Mouse (Mus musculus) layer of hippocampus, adult 2 months (tissue): ENCODE data around the gene Syt16. TPM values are rescaled to one million over a fixed set of nuclear protein-coding genes. Genes with fewer than 3 reads are reported as not detected.

ENCODE experiments used
- DNase-seq, 2 experiments: peaks; one replicate each; pipeline ENCODE4 v3.0.0; 2022; ENCODE audit warnings: low spot score in 2 of 2
- H3K27ac ChIP-seq: fragments of 200-600 bp; 2 replicates; pipeline ENCODE4 v1.8.1; 2022
- H3K4me3 ChIP-seq: fragments of 200-600 bp; 2 replicates; pipeline ENCODE4 v1.8.1; 2022; ENCODE audit warnings: mild to moderate bottlenecking
- CTCF ChIP-seq: fragments of 200-600 bp; conservative IDR thresholded peaks from 2 replicates; pipeline ENCODE4 v1.8.1; 2022; ENCODE audit warnings: antibody characterized with exemption, mild to moderate bottlenecking, moderate library complexity
- total RNA-seq, 2 experiments: library from RNA; stranded (reverse); gene quantifications; 2 replicates each; pipeline ENCODE4 v1.2.3; 2021

Gene Syt16
- total RNA-seq, 2 experiments from 2014 or later, result 51.5 to 56.6 TPM

- H3K4me3 ChIP-seq, result no peak overlapping the region
- no peak for TF ChIP-seq CTCF
- DNase-seq, result no peak
- H3K27ac ChIP-seq, result no peak overlapping the region
Observed at GRCm38 (mm10) chr12:74282846-74283245, 285.4 kb downstream of the Syt16 start.

DNA sequence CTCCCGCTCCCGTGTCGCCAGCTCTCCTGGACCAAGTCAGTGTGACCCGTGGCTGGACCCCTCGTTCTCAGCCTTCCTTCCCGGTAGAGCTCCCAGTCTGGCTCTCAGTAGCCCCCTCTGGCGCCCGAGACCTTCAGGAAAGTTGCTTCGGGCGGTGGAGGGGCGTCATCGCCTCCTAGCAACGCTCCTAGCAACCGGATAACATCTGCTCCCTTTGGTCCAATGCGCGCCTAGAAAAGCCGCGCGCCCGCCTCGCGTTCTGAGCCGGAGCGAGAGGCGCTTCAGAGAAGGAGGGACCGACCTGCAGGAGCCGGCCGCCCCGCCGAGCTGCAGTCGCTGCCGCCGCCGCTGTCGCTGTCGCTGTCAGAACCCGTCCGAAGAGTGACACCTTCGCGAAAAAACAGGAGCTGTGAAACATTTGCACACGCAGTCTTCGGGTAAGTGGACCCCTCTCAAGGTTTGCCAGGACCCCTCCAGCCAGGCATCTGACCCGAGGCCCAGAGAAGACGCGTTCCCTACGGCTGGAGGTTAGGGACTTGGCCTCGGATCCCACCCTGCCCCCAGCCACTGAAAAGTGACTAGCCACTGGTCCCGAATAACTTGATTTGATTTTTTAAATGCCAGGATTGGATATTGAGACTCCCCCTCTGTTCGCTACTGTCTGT is 286.7 kb downstream of the Syt16 start:
- Histone ChIP-seq H3K27ac (peak overlapping the region; percentile 90), H3K4me3 (peak overlapping the region; percentile 68)
- TF ChIP-seq CTCF, result peak; percentile 92
- DNase-seq, result peak; percentile 95 to 97

GRCm38 (mm10) chr12:74284685-74285054 is 287.2 kb downstream of the Syt16 start:
- H3K4me3 ChIP-seq, result peak overlapping the region; percentile 68
- no peak for TF ChIP-seq CTCF
- peak overlapping the region; percentile 90 for H3K27ac ChIP-seq
- peak in 1 of 2 experiments; percentile 46 for DNase-seq

GRCm38 (mm10) chr12:74290983-74291382 is 293.5 kb downstream of the Syt16 start:
- no peak for TF ChIP-seq CTCF
- DNase-seq, result no peak
- H3K27ac ChIP-seq, result peak overlapping the region; percentile 90; the same call in 1 of the 2 replicates
- no peak overlapping the region for H3K4me3 ChIP-seq

- DNase-seq, result peak in 1 of 2 experiments; percentile 65
- H3K4me3 ChIP-seq, result no peak overlapping the region
- H3K27ac ChIP-seq, result peak overlapping the region; percentile 43; the same call in 1 of the 2 replicates
- peak; percentile 91 for TF ChIP-seq CTCF
Observed at GRCm38 (mm10) chr12:74293624-74294023, 296.2 kb downstream of the Syt16 start.

DNA sequence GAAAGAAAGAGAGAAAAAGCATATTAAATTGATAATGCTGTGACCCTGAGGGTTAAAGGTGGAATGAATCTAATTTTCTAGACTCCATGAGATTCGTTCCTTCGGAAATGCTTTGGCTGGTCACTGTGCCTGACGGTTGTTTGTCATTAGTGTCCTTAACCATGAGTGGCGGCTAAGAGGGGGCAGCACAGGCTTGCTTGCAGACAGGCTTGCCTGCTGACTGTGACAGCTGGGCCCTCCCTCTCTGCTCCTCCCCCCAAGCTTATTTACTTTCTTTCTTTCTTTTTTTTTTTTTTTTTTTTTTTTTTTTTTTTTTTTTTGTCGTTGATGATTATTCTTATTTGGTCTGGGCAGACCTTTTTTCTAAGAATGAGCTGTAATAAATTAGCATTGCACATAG is 298.9 kb downstream of the Syt16 start:
- Histone ChIP-seq H3K27ac (peak overlapping the region; percentile 62), H3K4me3 (no peak overlapping the region)
- DNase-seq, result no peak
- TF ChIP-seq CTCF, result no peak

DNA sequence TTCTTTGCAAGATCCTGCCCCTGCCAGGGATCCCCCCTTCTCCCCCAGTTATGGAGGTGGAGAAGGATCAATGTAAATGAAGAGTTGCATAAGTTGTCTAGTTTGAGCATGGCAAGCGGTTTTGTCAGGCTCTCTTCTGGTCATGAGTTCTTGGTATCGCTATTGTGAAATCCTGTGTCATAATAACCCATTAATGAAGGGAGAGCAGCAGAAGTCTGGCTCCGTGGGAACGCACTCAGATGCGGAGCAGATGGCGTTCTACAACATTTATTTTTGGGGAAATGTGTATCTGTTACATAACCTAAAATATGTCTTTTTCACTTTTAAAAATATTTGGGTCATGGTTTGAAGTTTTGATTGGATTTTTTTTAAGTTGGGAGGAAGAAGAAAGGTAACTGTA is 304.1 kb downstream of the Syt16 start:
- Histone ChIP-seq H3K4me3 (no peak overlapping the region), H3K27ac (peak overlapping the region; percentile 76)
- no peak for TF ChIP-seq CTCF
- DNase-seq, result peak; percentile 72 to 73

GRCm38 (mm10) chr12:74303418-74304294 is 306.2 kb downstream of the Syt16 start:
- TF ChIP-seq CTCF, result peak; percentile 50
- DNase-seq, result peak; percentile 36 to 63
- peak overlapping the region; percentile 73 for H3K27ac ChIP-seq
- no peak overlapping the region for H3K4me3 ChIP-seq

- H3K27ac ChIP-seq, result no peak overlapping the region
- DNase-seq, result no peak
- no peak overlapping the region for H3K4me3 ChIP-seq
- no peak for TF ChIP-seq CTCF
Observed at GRCm38 (mm10) chr12:74312611-74313010, 315.1 kb downstream of the Syt16 start.

GRCm38 (mm10) chr12:74315221-74315620 is 317.8 kb downstream of the Syt16 start:
- no peak for TF ChIP-seq CTCF
- Histone ChIP-seq H3K27ac (no peak overlapping the region), H3K4me3 (no peak overlapping the region)
- DNase-seq, result no peak

- Histone ChIP-seq H3K4me3 (peak within 1 kb of the TSS; percentile 79), H3K27ac (peak within 1 kb of the TSS; percentile 88)
- no peak for TF ChIP-seq CTCF
- DNase-seq, result no peak
Observed at GRCm38 (mm10) chr12:74316344-74316973, 319.0 kb downstream of the Syt16 start, which contains the start of gene Gm11042. Gm11042 (minus strand) TSS chr12:74316394.

DNA sequence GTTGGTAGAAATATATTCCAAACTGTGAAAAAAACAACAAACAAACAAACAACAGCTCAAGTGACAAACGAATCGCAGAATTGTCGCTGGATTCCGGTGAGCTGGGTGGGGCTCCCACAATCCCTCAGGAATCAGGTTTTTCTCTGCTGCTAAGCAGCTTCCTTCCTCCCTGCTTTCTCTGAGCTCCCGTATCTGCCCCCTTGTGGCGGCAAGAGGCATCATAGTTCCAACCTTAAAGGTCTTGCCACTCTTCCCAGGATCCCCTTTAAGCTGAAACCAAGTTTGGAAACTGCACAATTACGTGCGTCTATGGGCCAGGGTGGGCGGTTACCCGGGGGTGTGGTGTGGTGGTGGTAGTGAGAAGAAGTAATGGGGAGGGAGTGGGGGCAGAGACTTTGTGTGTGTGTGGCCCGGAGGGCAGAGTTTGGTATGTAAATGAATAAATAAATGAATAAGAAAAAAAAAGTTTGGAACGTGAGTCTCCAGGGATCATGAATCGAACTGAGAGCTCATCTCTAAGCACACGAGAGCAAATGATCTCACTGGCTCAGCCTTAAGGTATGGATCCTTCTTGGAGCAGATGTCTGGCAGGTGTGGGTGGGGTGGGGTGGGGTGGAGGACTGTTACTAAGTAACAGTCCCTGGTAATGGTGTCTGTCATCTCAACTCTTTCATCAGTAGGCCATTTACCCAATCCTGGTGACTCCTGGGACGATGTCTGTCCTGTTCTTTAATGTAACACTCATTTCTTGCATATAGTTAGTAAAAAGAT is 319.7 kb downstream of the Syt16 start:
- TF ChIP-seq CTCF, result peak; percentile 94
- DNase-seq, result peak; percentile 75 to 84
- H3K4me3 ChIP-seq, result peak overlapping the region; percentile 79
- peak overlapping the region; percentile 88 for H3K27ac ChIP-seq
